Mouse (Mus musculus) E14TG2a.4 (cell line): ENCODE data around the gene Gm20696.

ENCODE experiments used
- H3K27me3 ChIP-seq: 2 replicates; pipeline ENCODE4 v1.6.1; 2014; ENCODE audit warnings: low read length, control low read depth; ENCODE audit not compliant: insufficient read depth
- H3K36me3 ChIP-seq: 2 replicates; pipeline ENCODE4 v1.6.1; 2014; ENCODE audit warnings: low read length, control low read depth; ENCODE audit not compliant: insufficient read depth
- H3K4me1 ChIP-seq: replicated peaks from 2 replicates; pipeline ENCODE4 v1.6.1; 2014; ENCODE audit warnings: low read depth, low read length, control low read depth
- H3K4me3 ChIP-seq: replicated peaks from 2 replicates; pipeline ENCODE4 v1.5.1; 2014; ENCODE audit warnings: mild to moderate bottlenecking, low read length
- H3K9me3 ChIP-seq: 2 replicates; pipeline ENCODE4 v1.6.1; 2014; ENCODE audit warnings: low read length, control low read depth
- CTCF ChIP-seq: conservative IDR thresholded peaks from 2 replicates; pipeline ENCODE4 v1.5.1; 2014; ENCODE audit warnings: low read length
- NANOG ChIP-seq: IDR thresholded peaks from 2 replicates; pipeline ENCODE4 v1.6.1; 2014; ENCODE audit warnings: borderline replicate concordance, low read length, mixed read lengths
- POU5F1 ChIP-seq: IDR thresholded peaks from 2 replicates; pipeline ENCODE4 v1.6.1; 2014; ENCODE audit warnings: low read length, borderline replicate concordance

Gene Gm20696

DNA sequence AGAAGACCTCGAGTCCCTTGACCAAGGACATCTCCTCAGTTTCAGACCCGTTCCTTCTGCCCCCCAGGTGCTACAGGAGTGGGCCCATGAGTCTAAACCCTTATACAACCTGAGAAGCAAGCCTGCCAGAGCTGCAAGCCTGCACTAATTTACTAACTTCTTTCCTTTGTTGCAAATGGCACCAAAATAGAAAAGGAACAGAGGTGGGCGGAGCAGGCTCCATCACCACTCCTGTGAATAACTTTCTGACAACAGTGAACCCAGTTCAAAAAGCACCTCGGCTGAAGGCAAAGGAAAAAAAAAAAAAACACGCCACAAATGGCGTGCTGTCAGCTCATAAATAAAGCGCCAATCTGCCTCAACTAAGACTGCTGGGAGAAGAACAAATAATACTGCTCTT lies 225.5 kb downstream of the Gm20696 start:
- TF ChIP-seq POU5F1 (no peak), NANOG (no peak), CTCF (no peak)

DNA sequence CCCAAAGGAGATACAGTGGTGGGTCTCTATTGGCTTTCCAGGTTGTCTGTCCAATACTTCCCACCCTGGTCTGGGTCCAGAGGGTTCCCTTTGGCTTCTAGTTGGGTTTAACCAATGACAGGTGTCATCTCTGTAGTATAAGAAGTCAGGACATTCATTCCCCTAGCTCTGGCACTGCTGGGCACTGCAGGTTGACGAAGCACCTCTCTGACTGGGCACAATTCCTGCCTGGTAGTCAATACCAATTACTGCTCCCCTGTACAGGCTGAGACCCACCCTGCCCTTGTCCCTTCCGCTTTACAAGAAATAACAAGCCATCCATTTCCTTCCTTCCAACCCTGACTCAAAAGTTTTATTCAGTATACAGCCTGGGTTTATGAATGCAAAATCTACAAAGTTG lies 226.0 kb downstream of the Gm20696 start:
- no peaks in the 10 kb centered on the region for H3K36me3 ChIP-seq
- no peaks in the 10 kb centered on the region for H3K27me3 ChIP-seq
- peaks cover 22% of the 10 kb centered on the region for H3K4me1 ChIP-seq
- no peaks in the 10 kb centered on the region for H3K9me3 ChIP-seq
- H3K4me3 ChIP-seq, result no peak overlapping the region
- TF ChIP-seq CTCF (no peak), POU5F1 (no peak), NANOG (no peak)

More for the DNA sequence above, 225.5 kb downstream of the Gm20696 start:
- H3K4me3 ChIP-seq, result no peak overlapping the region
- no peaks in the 10 kb centered on the region for H3K9me3 ChIP-seq
- H3K36me3 ChIP-seq, result no peaks in the 10 kb centered on the region
- H3K27me3 ChIP-seq, result no peaks in the 10 kb centered on the region
- H3K4me1 ChIP-seq, result peaks cover 22% of the 10 kb centered on the region

DNA sequence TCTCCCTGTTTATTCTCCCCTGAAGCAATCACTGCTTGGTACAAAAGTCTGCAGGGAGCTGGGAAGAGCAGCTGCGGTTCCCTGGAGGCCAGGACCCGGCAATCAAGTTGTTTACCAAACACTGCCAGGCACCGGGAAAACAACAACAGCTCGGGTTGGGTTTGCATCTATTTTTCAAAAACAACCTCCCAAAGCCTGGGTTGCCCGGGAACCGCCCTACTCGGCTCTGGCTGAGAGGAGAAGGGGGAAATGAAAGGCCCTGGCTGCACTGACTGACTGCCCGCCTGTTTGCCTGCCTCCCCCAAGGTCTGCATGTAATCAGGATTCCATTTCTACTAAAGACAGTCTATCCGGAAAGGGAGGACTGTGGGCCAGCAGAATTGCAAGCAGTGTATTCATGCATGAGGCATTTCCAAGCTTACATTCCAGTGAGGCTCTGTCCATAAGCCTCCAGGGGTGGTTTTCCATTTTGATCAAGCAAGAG lies 226.7 kb downstream of the Gm20696 start:
- TF ChIP-seq POU5F1, result no peak
- Histone ChIP-seq H3K9me3 (no peaks in the 10 kb centered on the region), H3K4me1 (peaks cover 22% of the 10 kb centered on the region), H3K27me3 (no peaks in the 10 kb centered on the region), H3K36me3 (no peaks in the 10 kb centered on the region), H3K4me3 (no peak overlapping the region)

DNA sequence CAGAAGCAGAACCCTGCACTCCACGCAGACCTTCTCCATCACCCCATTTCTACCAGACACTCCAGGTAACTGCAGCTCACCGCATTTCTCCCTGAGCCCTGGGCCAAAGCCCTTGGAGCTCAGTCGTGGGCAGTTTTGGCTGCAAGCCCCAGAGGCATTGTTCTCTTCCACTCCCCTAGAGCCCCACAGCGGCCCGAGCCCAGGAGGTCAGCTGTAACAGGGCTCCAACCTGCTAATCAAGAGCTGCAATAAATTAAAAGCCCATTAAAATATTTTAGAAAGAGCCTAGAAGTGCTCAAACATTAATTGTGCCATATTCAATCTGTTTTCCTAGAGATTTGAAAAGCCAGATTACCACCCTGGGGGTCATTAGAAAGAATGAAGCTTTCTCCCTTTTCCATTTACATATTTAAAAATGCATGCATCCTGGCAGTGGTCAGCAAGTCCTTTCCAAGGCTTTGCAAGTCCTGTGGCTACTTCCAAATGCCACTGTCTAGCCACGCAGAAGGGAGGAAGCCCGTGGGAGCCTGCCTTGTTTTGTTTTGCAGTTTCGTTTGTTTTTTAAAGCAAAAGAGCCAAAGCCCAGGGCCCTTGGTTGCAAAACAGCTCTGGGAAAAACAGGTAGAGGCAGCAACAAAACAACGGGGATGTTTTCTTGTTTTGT lies 227.3 kb downstream of the Gm20696 start:
- TF ChIP-seq CTCF (no peak), POU5F1 (no peak), NANOG (no peak)
- Histone ChIP-seq H3K36me3 (no peaks in the 10 kb centered on the region), H3K9me3 (no peaks in the 10 kb centered on the region), H3K4me1 (peaks cover 22% of the 10 kb centered on the region), H3K4me3 (no peak overlapping the region), H3K27me3 (no peaks in the 10 kb centered on the region)

DNA sequence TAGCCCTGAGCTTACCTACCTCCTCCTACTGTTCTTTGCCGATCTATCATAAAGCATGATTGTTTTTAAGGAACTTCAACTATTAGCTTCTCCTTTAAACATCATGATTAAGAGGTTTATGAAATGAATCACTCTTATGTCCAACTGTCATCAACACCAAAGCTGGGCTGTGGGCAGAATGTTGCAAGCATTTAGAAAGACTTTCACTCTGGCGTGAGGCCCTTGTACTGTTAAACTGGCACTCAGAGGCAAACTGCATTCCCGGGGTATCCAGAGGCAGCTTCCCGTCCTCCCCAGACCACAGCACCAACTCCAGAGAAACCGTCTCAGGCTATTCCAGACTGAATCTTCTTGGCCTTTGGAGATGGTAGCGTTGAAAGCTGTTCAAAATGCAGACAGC lies 230.2 kb downstream of the Gm20696 start:
- Histone ChIP-seq H3K9me3 (no peaks in the 10 kb centered on the region), H3K36me3 (no peaks in the 10 kb centered on the region), H3K4me1 (peaks cover 22% of the 10 kb centered on the region), H3K4me3 (no peak overlapping the region), H3K27me3 (no peaks in the 10 kb centered on the region)
- TF ChIP-seq CTCF (no peak), NANOG (no peak), POU5F1 (no peak)

DNA sequence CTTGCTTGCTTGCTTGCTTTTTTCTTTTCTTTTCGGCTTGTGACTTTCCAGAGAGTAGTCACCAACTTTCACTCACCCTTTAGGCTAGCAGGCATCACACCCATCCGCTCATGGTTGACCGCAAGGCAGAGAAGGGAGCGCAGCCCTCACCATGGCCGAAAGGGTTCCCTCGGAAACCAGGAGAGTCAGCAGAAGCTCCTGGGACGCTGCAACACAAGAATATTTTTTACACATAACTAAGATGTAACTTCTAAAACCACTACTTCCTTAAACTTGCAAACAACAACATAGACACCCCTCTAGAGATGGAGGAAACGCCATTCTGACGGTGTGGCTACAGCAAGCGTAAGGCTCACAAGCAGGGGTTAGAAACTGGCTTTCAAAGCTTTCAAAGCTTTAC lies 231.5 kb downstream of the Gm20696 start:
- Histone ChIP-seq H3K4me1 (peaks cover 12% of the 10 kb centered on the region), H3K27me3 (no peaks in the 10 kb centered on the region), H3K9me3 (no peaks in the 10 kb centered on the region), H3K36me3 (no peaks in the 10 kb centered on the region), H3K4me3 (no peak overlapping the region)
- TF ChIP-seq NANOG (no peak), CTCF (no peak), POU5F1 (no peak)

DNA sequence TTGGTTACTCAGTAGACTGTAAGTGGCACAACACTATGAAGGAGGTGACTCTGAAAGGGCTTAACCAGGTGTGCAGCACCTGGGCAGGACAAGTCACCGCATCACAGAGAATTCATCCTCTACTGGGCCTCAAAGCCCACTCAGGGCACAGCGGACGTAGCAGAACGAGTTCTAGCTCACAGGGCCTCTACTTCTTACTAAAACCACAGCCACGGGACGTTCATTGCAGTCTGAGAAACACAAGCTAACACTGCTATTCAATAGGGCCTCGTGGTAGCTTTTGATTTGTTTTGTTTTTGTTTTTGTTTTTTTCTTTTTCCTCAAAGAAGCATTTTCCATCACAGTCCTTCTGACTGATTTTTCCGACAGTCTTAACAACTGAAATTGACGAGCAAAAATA lies 233.6 kb downstream of the Gm20696 start:
- no peaks in the 10 kb centered on the region for H3K36me3 ChIP-seq
- H3K27me3 ChIP-seq, result no peaks in the 10 kb centered on the region

DNA sequence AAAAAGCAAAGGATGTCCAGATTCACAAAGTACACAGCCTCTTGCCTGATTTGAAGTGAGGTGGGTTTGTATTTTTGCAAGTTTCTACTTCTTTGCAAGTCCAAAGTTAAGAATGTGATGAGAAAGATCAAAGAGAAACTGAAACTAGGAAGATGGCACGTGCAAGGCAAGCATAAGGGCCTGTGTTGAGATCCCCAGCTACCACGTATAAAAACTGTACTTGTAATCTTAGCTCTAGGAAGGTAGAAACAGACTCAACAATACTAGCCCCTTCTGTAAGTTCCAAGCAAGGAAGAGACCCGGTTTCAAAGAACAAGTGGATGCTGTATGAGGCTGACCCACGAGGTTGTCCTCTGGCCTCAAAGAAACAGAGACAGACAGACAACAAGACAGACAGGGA lies 234.7 kb downstream of the Gm20696 start:
- Histone ChIP-seq H3K4me1 (no peaks in the 10 kb centered on the region), H3K27me3 (peaks cover 3% of the 10 kb centered on the region; the same call in 1 of the 2 replicates), H3K36me3 (no peaks in the 10 kb centered on the region), H3K9me3 (no peaks in the 10 kb centered on the region), H3K4me3 (no peak overlapping the region)
- TF ChIP-seq NANOG (no peak), CTCF (no peak), POU5F1 (no peak)

More for the DNA sequence above, 233.6 kb downstream of the Gm20696 start:
- Histone ChIP-seq H3K4me1 (no peaks in the 10 kb centered on the region), H3K4me3 (no peak overlapping the region), H3K9me3 (no peaks in the 10 kb centered on the region)
- no peak for TF ChIP-seq POU5F1
- no peak for TF ChIP-seq CTCF
- no peak for TF ChIP-seq NANOG

DNA sequence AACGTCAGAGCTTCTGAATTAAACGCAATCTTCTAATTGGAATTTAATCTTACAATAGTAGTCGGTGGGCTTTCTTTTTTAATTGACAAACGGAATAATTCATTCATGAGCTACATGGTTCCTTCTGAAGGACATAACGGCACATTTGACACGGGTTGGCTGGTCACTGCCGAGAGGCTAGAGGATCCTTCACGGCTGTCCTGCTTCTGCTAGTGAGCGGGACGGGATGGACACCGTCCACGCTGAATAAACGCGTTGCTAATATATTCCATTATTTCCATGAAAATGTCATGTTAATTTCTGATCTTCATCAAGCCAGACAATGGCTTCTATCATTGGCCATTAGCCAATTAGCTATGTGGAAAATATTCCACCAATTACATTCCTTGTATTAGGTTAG lies 236.0 kb downstream of the Gm20696 start:
- TF ChIP-seq CTCF (no peak), POU5F1 (no peak), NANOG (no peak)
- no peaks in the 10 kb centered on the region for H3K9me3 ChIP-seq
- no peaks in the 10 kb centered on the region for H3K4me1 ChIP-seq
- H3K36me3 ChIP-seq, result no peaks in the 10 kb centered on the region
- peaks cover 3% of the 10 kb centered on the region; the same call in 1 of the 2 replicates for H3K27me3 ChIP-seq
- H3K4me3 ChIP-seq, result no peak overlapping the region
